Mouse (Mus musculus) hindbrain, embryonic 16.5 days (tissue): ENCODE results near the gene Olfr523. TPM values are rescaled to one million over a fixed set of nuclear protein-coding genes. Genes with fewer than 3 reads are reported as not detected.
"Not testable (repeated sequence)": the region's sequence is repeated elsewhere in the genome, so short reads cannot be mapped to it uniquely, and the experiment has no call there.

ENCODE experiments used
- ATAC-seq: fragments of 200-750 bp; cut with Nextera tagmentation; 2 replicates; pipeline ENCODE4 v1.8.0; 2017; ENCODE audit warnings: moderate TSS enrichment, moderate library complexity
- H3K27ac ChIP-seq: fragments of 300-500 bp; sonication (generic); 2 replicates; pipeline ENCODE4 v1.5.1; 2014; ENCODE audit warnings: low read depth, mild to moderate bottlenecking, control low read depth, low read length, moderate library complexity
- H3K27me3 ChIP-seq: fragments of 300-500 bp; sonication (generic); replicated peaks from 2 replicates; pipeline ENCODE4 v1.6.1; 2014; ENCODE audit warnings: low read length; ENCODE audit not compliant: control insufficient read depth, insufficient read depth
- H3K36me3 ChIP-seq: fragments of 300-500 bp; sonication (generic); 2 replicates; pipeline ENCODE4 v1.6.1; 2014; ENCODE audit warnings: mild to moderate bottlenecking, low read length, moderate library complexity, mixed read lengths; ENCODE audit not compliant: control insufficient read depth, insufficient read depth
- H3K4me1 ChIP-seq: fragments of 300-500 bp; sonication (generic); 2 replicates; pipeline ENCODE4 v1.6.1; 2014; ENCODE audit warnings: low read depth, low read length; ENCODE audit not compliant: control insufficient read depth, insufficient read depth
- H3K4me2 ChIP-seq: fragments of 300-500 bp; sonication (generic); 2 replicates; pipeline ENCODE4 v1.6.1; 2014; ENCODE audit warnings: mild to moderate bottlenecking, low read length, control low read depth, moderate library complexity
- H3K4me3 ChIP-seq: fragments of 300-500 bp; sonication (generic); 2 replicates; pipeline ENCODE4 v1.5.1; 2014; ENCODE audit warnings: mild to moderate bottlenecking, low read length, control low read depth, moderate library complexity
- H3K9ac ChIP-seq: fragments of 300-500 bp; sonication (generic); 2 replicates; pipeline ENCODE4 v1.6.1; 2014; ENCODE audit warnings: low read depth, mild to moderate bottlenecking, control low read depth, low read length, moderate library complexity
- H3K9me3 ChIP-seq: fragments of 300-500 bp; sonication (generic); 2 replicates; pipeline ENCODE4 v1.6.1; 2014; ENCODE audit warnings: mild to moderate bottlenecking, low read length, moderate library complexity; ENCODE audit not compliant: control insufficient read depth
- WGBS: fragments of 180-500 bp; shearing (Covaris S2); extraction: QIAGEN DNeasy Blood & Tissue Kit; methylation state at CpG from one replicate; pipeline ENCODE4 v1.1.7; 2014; 5-methylcytosine and 5-hydroxymethylcytosine counted together
- polyA plus RNA-seq: library from polyadenylated mRNA; unstranded; fragments of >200 nt; fragmentation: Nextera tagmentation; extraction: Ambion mirVana; gene quantifications from 2 replicates; pipeline ENCODE4 v1.2.1, GENCODE M21; 2015

Gene Olfr523
- not detected in 2 replicates for polyA plus RNA-seq

DNA sequence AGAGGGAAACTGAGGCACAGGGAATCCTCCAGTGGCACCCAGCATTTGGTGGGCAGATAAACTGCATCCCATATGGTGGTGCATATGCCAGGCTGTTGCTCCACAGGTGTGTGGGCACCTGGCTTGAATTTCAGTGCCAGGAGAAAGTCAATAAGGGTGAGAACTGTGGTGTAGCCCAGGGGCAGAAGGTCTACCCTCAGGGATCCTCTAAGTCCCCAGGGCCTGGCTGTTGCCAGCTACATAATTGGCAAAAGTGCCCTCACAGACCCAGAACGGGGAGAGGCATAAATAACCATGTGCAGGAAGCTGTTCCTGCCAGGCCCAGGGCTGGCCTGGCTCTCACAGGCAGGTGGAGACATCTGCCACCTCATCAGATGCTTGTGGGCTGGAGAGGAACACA, at the start of gene Olfr523:
TSS of gene Olfr523 (plus strand) at position 282 of the 400 bp plus-strand sequence.
- H3K27me3 ChIP-seq, result no peaks in the 10 kb centered on the region
- H3K9me3 ChIP-seq, result no peaks in the 10 kb centered on the region
- ATAC-seq, result no peak
- no peaks in the 10 kb centered on the region for H3K4me1 ChIP-seq
- no peaks in the 10 kb centered on the region for H3K36me3 ChIP-seq
- H3K27ac ChIP-seq, result no peak within 1 kb of the TSS
- no peak within 1 kb of the TSS for H3K4me2 ChIP-seq
- 55% methylated on average over 1 of the region's 1 CpGs for WGBS
- no peak within 1 kb of the TSS for H3K4me3 ChIP-seq
- H3K9ac ChIP-seq, result no peak within 1 kb of the TSS

DNA sequence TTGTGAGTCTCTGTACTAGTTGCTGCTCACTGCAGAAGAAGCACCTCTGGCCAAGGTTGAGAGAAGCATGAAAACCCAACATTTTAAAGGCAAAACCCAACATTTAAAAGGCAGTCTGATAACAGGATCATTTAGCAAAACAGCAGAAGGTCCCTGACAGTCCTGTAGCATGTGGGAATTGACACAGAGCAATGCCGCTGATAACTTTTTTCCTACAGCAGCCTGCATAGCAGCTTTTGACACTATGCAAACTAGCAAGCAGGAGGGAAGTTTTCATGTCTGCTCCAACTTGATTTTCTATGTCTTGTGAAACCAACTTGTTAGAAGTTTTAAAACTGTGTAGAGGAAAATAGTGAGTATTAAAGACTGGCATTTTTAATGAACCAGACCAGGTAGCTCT, 48.6 kb upstream of the Olfr523 start:
- Histone ChIP-seq H3K4me1 (0 out of 2 replicates have a peak, but pooled peaks cover 3% of the 10 kb centered on the region), H3K9ac (no peak overlapping the region), H3K4me2 (no peak overlapping the region), H3K27ac (no peak overlapping the region), H3K36me3 (no peaks in the 10 kb centered on the region), H3K9me3 (no peaks in the 10 kb centered on the region), H3K27me3 (no peaks in the 10 kb centered on the region), H3K4me3 (no peak overlapping the region)
- ATAC-seq, result no peak
- 100% methylated on average over 1 of the region's 1 CpGs for WGBS

DNA sequence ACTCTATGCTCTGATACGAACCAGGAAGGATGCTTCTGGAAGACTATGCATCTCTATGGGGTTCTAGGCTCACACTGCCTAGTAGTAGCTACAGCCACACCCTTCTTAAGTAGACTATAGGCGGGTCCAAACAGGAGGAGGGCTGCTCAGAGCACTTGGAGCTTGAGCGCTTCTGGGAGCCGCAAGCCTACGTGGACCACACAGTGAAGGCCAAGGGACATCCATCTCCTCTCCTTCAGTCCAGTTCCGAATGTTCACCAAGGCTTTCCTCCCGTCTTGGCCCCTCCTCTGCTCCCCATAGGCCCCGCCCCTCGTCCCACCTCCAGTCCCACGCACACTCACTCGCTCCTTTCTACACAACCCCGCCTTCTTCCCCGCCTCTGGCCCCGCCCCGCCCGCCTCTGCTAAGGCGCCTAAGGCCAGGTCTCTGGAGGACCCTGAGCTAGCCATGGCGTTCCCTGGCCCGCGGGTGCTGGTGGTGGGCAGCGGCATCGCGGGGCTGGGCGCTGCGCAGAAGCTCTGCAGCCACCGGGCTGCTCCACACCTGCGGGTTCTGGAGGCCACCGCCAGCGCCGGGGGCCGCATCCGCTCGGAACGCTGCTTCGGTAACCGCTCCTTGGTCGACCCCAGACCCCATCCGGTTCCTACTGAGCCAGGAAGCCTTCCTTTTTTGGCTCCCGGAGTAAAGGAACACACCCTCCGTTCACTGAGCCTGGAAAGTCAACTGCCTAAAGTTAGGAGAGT, 47.6 kb upstream of the Olfr523 start:
- peak; percentile 99 for ATAC-seq
- Histone ChIP-seq H3K9me3 (no peaks in the 10 kb centered on the region), H3K36me3 (peaks cover 3% of the 10 kb centered on the region; the same call in 1 of the 2 replicates), H3K27ac (0 out of 2 replicates have a peak overlapping the region, but pooled peaks have one; percentile 45), H3K4me2 (peak overlapping the region; percentile 75), H3K9ac (peak overlapping the region; percentile 85), H3K4me3 (peak overlapping the region; percentile 78), H3K4me1 (0 out of 2 replicates have a peak, but pooled peaks cover 3% of the 10 kb centered on the region), H3K27me3 (no peaks in the 10 kb centered on the region)
- WGBS, result 2% methylated on average over 40 of the region's 40 CpGs

- Histone ChIP-seq H3K27me3 (no peaks in the 10 kb centered on the region), H3K27ac (no peak overlapping the region), H3K4me3 (peak overlapping the region; percentile 78), H3K9me3 (no peaks in the 10 kb centered on the region), H3K4me1 (0 out of 2 replicates have a peak, but pooled peaks cover 3% of the 10 kb centered on the region), H3K9ac (peak overlapping the region; percentile 85), H3K36me3 (peaks cover 3% of the 10 kb centered on the region; the same call in 1 of the 2 replicates), H3K4me2 (peak overlapping the region; percentile 75)
- no peak; the same call in 1 of the 2 replicates for ATAC-seq
- WGBS, result 8% methylated on average over 5 of the region's 5 CpGs
Observed at GRCm38 (mm10) chr7:140126022-140126350, 47.0 kb upstream of the Olfr523 start.

- H3K4me1 ChIP-seq, result 0 out of 2 replicates have a peak, but pooled peaks cover 3% of the 10 kb centered on the region
- no peaks in the 10 kb centered on the region for H3K9me3 ChIP-seq
- H3K4me3 ChIP-seq, result no peak overlapping the region
- no peak overlapping the region for H3K9ac ChIP-seq
- peaks cover 3% of the 10 kb centered on the region; the same call in 1 of the 2 replicates for H3K36me3 ChIP-seq
- no peak overlapping the region for H3K4me2 ChIP-seq
- 87% methylated on average over 3 of the region's 3 CpGs for WGBS
- H3K27me3 ChIP-seq, result no peaks in the 10 kb centered on the region
- no peak for ATAC-seq
- H3K27ac ChIP-seq, result no peak overlapping the region
Observed at GRCm38 (mm10) chr7:140126934-140127333, 46.1 kb upstream of the Olfr523 start.

DNA sequence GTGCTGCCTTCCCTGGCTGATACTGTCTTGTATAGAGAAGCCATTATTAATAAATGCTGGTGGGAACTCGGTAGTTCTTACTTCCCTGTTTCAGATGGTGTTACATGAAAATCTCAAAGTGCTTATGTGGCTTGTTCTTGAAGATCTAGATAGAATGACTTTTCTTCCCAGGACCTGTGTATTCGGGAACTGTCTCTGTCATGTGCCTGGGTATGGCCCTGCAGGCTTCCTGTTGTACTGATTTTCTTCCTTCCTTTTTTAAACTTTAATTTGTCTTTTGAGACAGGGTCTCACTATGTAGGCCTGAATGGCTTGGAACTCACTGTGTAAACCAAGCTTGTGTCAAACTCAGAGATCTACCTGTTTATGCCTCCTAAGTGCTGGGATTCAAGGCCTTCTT, 45.1 kb upstream of the Olfr523 start:
- no peak for ATAC-seq
- peaks cover 3% of the 10 kb centered on the region; the same call in 1 of the 2 replicates for H3K36me3 ChIP-seq
- H3K4me2 ChIP-seq, result no peak overlapping the region
- H3K27ac ChIP-seq, result no peak overlapping the region
- WGBS, result 96% methylated on average over 2 of the region's 2 CpGs
- 0 out of 2 replicates have a peak, but pooled peaks cover 3% of the 10 kb centered on the region for H3K4me1 ChIP-seq
- no peaks in the 10 kb centered on the region for H3K27me3 ChIP-seq
- no peak overlapping the region for H3K4me3 ChIP-seq
- H3K9me3 ChIP-seq, result no peaks in the 10 kb centered on the region
- H3K9ac ChIP-seq, result no peak overlapping the region

DNA sequence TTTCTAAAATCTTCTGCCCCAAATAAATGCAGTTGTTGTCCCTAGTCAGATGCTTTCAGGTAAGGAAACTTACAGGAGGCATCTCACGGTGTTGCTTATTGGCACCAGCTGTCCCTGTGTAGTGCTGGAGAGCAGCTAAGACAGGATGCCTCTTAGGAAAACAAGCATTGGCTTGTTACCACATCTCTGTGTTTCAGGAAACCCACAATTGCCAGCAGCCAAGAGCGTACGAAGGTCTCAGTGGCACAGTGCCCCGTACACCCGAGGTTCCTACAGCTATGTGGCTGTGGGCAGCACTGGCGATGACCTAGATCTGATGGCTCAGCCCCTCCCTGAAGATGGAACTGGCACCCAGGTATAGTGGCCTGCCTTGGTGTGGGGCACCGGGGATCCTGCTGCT, 40.8 kb upstream of the Olfr523 start:
- H3K4me2 ChIP-seq, H3K36me3 ChIP-seq, H3K4me3 ChIP-seq, H3K27me3 ChIP-seq, H3K9ac ChIP-seq, ATAC-seq, H3K9me3 ChIP-seq, H3K4me1 ChIP-seq, H3K27ac ChIP-seq: not testable (repeated sequence)
- WGBS, result 92% methylated on average over 7 of the region's 7 CpGs

DNA sequence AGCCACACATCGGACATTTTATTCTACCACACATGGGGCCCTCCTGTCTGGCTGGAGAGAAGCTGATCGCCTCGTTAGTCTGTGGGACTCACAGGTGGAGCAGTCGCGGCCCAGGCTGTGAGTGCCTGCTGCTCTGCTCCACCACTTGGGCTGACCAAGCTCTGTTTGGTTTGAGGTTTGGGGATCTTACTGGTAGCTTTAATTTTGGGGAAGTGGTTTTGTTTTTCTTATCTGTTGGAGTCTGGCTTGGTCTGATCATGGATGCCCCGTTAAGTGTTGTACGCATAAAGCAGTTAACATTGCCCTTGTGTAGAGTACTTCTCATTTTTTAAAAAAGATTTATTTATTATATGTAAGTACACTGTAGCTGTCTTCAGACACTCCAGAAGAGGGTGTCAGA, 39.0 kb upstream of the Olfr523 start:
- WGBS, result 95% methylated on average over 5 of the region's 7 CpGs
- ATAC-seq, result not testable (repeated sequence)

DNA sequence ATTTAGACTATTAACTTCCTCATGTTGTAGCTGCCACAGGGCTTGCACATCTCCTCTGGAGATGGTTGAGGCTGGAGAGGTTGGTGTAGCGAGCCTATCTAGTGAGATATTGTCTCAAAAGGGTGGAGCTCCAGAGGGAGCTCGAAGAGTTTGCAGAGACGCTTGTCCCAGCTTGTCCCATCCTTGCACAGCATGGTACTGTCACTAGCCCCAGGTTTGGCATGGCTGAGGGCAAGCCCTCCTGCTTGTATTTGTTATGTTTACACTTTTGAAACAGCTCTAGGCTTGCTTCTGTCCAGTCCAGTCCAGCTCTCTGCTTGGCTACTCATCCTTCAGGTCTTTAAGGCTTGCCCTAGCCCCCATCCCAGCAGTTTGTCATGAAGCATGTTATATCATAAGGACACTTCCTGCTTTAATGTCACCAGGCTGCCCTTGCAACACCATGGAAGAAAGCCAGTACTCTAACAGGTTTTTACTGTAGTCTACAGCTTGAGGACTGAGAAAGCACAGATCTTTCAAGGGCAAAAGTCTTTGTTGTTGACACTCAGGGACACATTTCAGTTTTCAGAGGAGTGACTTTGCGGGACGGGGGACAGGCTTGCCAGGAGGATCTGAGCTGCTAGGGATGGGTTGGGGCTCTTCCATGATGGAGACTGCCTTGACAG, 37.8 kb upstream of the Olfr523 start:
- H3K27me3 ChIP-seq, result no peaks in the 10 kb centered on the region
- H3K27ac ChIP-seq, result no peak overlapping the region
- H3K4me3 ChIP-seq, result no peak overlapping the region
- H3K9me3 ChIP-seq, result no peaks in the 10 kb centered on the region
- H3K4me1 ChIP-seq, result peaks cover 4% of the 10 kb centered on the region
- no peak overlapping the region for H3K4me2 ChIP-seq
- no peaks in the 10 kb centered on the region for H3K36me3 ChIP-seq
- no peak for ATAC-seq
- 94% methylated on average over 5 of the region's 5 CpGs for WGBS
- H3K9ac ChIP-seq, result no peak overlapping the region

More for the DNA sequence above, 39.0 kb upstream of the Olfr523 start:
- not testable (repeated sequence) for H3K4me3 ChIP-seq, H3K4me1 ChIP-seq, H3K27ac ChIP-seq, H3K36me3 ChIP-seq, H3K27me3 ChIP-seq, H3K9ac ChIP-seq, H3K9me3 ChIP-seq, H3K4me2 ChIP-seq
